Mouse (Mus musculus): ENCODE measurements at regions not wholly inside any gene's neighbourhood (a gene's known extent, or its start where the extent isn't known, plus 50 kb on each side); places are given as distances from the start of the nearest gene placed in this dataset.

- TF ChIP-seq CTCF (IDR thresholded peaks at IDR 0.05; ENCODE audit: low read depth, low read length) = no peak
- no peak for TF ChIP-seq GATA1 (IDR thresholded peaks at IDR 0.05; ENCODE audit: borderline replicate concordance, low read length)
- TF ChIP-seq TAL1 (conservative IDR thresholded peaks at IDR 0.05; ENCODE audit: low read depth, low read length) = no peak
- no peak for TF ChIP-seq POLR2AphosphoS5 (IDR thresholded peaks at IDR 0.05; ENCODE audit: insufficient replicate concordance, low read depth, low read length)
Measured at GRCm38 (mm10) chr1:183686056-183686455, 268.0 kb downstream of the Hhipl2 start.
